Mouse (Mus musculus) thymus, adult 2 months (tissue): Measurements from ENCODE around the gene Tmprss9. TPM values are rescaled to one million over a fixed set of nuclear protein-coding genes. Genes with fewer than 3 reads are reported as not detected.
A peak's percentile ranks its signal among the peaks of the same experiment; 100 is the strongest.

ENCODE experiments used
- DNase-seq: peaks from one replicate; pipeline ENCODE4 v3.0.0; 2021
- H3K27ac ChIP-seq: fragments of 200-500 bp; 2 replicates; pipeline ENCODE4 v1.5.1; 2012; ENCODE audit warnings: low read length, control low read depth; ENCODE audit not compliant: control insufficient read depth, insufficient read depth
- H3K27me3 ChIP-seq: fragments of 200-500 bp; 2 replicates; pipeline ENCODE4 v1.6.1; 2012; ENCODE audit warnings: mild to moderate bottlenecking, low read length, moderate library complexity, mixed read lengths; ENCODE audit not compliant: control insufficient read depth, insufficient read depth
- H3K36me3 ChIP-seq: fragments of 200-500 bp; 2 replicates; pipeline ENCODE4 v1.6.1; 2012; ENCODE audit warnings: mild to moderate bottlenecking, low read length, moderate library complexity; ENCODE audit not compliant: control insufficient read depth, insufficient read depth
- H3K4me1 ChIP-seq: fragments of 200-500 bp; replicated peaks from 2 replicates; pipeline ENCODE4 v1.6.1; 2012; ENCODE audit warnings: low read length; ENCODE audit not compliant: control insufficient read depth, insufficient read depth
- H3K4me3 ChIP-seq: fragments of 200-500 bp; 2 replicates; pipeline ENCODE4 v1.5.1; 2012; ENCODE audit warnings: mild to moderate bottlenecking, low read length, control low read depth, moderate library complexity; ENCODE audit not compliant: control insufficient read depth, insufficient read depth
- CTCF ChIP-seq: fragments of 200-500 bp; IDR thresholded peaks from 2 replicates; pipeline ENCODE4 v1.5.1; 2012; ENCODE audit warnings: mild to moderate bottlenecking, control low read depth, low read length, moderate library complexity, borderline replicate concordance; ENCODE audit not compliant: control insufficient read depth, poor library complexity, insufficient read depth; ENCODE audit errors: extremely low read depth
- POLR2A ChIP-seq: fragments of 200-500 bp; IDR thresholded peaks from 2 replicates; pipeline ENCODE4 v1.6.1; 2012; ENCODE audit warnings: mild to moderate bottlenecking, low read length, control low read depth, moderate library complexity; ENCODE audit not compliant: control insufficient read depth, poor library complexity, insufficient read depth; ENCODE audit errors: extremely low read depth
- WGBS: fragments of 180-500 bp; shearing (Covaris S2); methylation state at CpG from one replicate; pipeline ENCODE4 v1.1.7; 2018; 5-methylcytosine and 5-hydroxymethylcytosine counted together
- polyA plus RNA-seq: library from polyadenylated mRNA; depleted of rRNA; stranded (reverse); fragments of >200 nt; gene quantifications from 2 replicates; pipeline ENCODE4 v1.2.3, GENCODE M21; 2012

The Tmprss9 gene
- polyA plus RNA-seq, 1 experiment, result 0.28 TPM

- TF ChIP-seq CTCF, result no peak
- no peak for TF ChIP-seq POLR2A
- WGBS, result 20% methylated on average over 9 of the region's 9 CpGs
- H3K36me3 ChIP-seq, result peaks cover 10% of the 10 kb centered on the region
- no peaks in the 10 kb centered on the region; the same call in 1 of the 2 replicates for H3K27me3 ChIP-seq
- DNase-seq, result peak; percentile 61
- no peak overlapping the region for H3K4me3 ChIP-seq
- no peak overlapping the region for H3K27ac ChIP-seq
- peaks cover 9% of the 10 kb centered on the region for H3K4me1 ChIP-seq
Observed at GRCm38 (mm10) chr10:80831136-80831535, 40.5 kb upstream of the Tmprss9 start.

GRCm38 (mm10) chr10:80832818-80833217, 38.8 kb upstream of the Tmprss9 start:
- H3K36me3 ChIP-seq, result peaks cover 10% of the 10 kb centered on the region
- peaks cover 4% of the 10 kb centered on the region for H3K4me1 ChIP-seq
- no peaks in the 10 kb centered on the region; the same call in 1 of the 2 replicates for H3K27me3 ChIP-seq
- no peak overlapping the region for H3K4me3 ChIP-seq
- WGBS, result 88% methylated on average over 7 of the region's 7 CpGs
- no peak overlapping the region for H3K27ac ChIP-seq
- no peak for DNase-seq
- no peak for TF ChIP-seq CTCF
- TF ChIP-seq POLR2A, result no peak

GRCm38 (mm10) chr10:80835617-80836016, 36.0 kb upstream of the Tmprss9 start:
- H3K4me1 ChIP-seq, result no peaks in the 10 kb centered on the region
- TF ChIP-seq POLR2A (no peak), CTCF (no peak)
- H3K4me3 ChIP-seq, result no peak overlapping the region
- DNase-seq, result no peak
- no peaks in the 10 kb centered on the region; the same call in 1 of the 2 replicates for H3K27me3 ChIP-seq
- no peaks in the 10 kb centered on the region for H3K36me3 ChIP-seq
- WGBS, result 75% methylated on average over 30 of the region's 30 CpGs
- H3K27ac ChIP-seq, result no peak overlapping the region

GRCm38 (mm10) chr10:80836949-80837379, 34.7 kb upstream of the Tmprss9 start:
- Histone ChIP-seq H3K27ac (no peak overlapping the region), H3K4me3 (no peak overlapping the region), H3K4me1 (no peaks in the 10 kb centered on the region), H3K36me3 (no peaks in the 10 kb centered on the region), H3K27me3 (no peaks in the 10 kb centered on the region; the same call in 1 of the 2 replicates)
- WGBS, result 65% methylated on average over 7 of the region's 7 CpGs
- no peak for TF ChIP-seq POLR2A
- no peak for TF ChIP-seq CTCF
- no peak for DNase-seq

GRCm38 (mm10) chr10:80837827-80838226, 33.8 kb upstream of the Tmprss9 start:
- no peak overlapping the region for H3K4me3 ChIP-seq
- TF ChIP-seq POLR2A (no peak), CTCF (no peak)
- DNase-seq, result no peak
- no peaks in the 10 kb centered on the region for H3K36me3 ChIP-seq
- no peak overlapping the region for H3K27ac ChIP-seq
- 89% methylated on average over 2 of the region's 2 CpGs for WGBS
- no peaks in the 10 kb centered on the region; the same call in 1 of the 2 replicates for H3K27me3 ChIP-seq
- H3K4me1 ChIP-seq, result no peaks in the 10 kb centered on the region

GRCm38 (mm10) chr10:80838346-80838912, 33.2 kb upstream of the Tmprss9 start:
- 68% methylated on average over 2 of the region's 2 CpGs for WGBS

GRCm38 (mm10) chr10:80839848-80840247, 31.8 kb upstream of the Tmprss9 start:
- Histone ChIP-seq H3K27me3 (peaks cover 2% of the 10 kb centered on the region; the same call in 1 of the 2 replicates), H3K4me3 (no peak overlapping the region), H3K36me3 (no peaks in the 10 kb centered on the region), H3K4me1 (peaks cover 5% of the 10 kb centered on the region; the same call in 1 of the 2 replicates), H3K27ac (no peak overlapping the region)
- no peak for DNase-seq
- 82% methylated on average over 6 of the region's 6 CpGs for WGBS
- TF ChIP-seq CTCF (no peak), POLR2A (no peak)

More at GRCm38 (mm10) chr10:80838346-80838912, 33.2 kb upstream of the Tmprss9 start:
- no peak for TF ChIP-seq POLR2A
- no peak for TF ChIP-seq CTCF
- H3K4me3 ChIP-seq, result no peak overlapping the region
- no peak for DNase-seq
- no peak overlapping the region for H3K27ac ChIP-seq
- no peaks in the 10 kb centered on the region for H3K36me3 ChIP-seq
- H3K4me1 ChIP-seq, result no peaks in the 10 kb centered on the region
- no peaks in the 10 kb centered on the region; the same call in 1 of the 2 replicates for H3K27me3 ChIP-seq
